Mouse (Mus musculus) thymus, postnatal 10 days (tissue): ENCODE measurements at regions not wholly inside any gene's neighbourhood (a gene's known extent, or its start where the extent isn't known, plus 50 kb on each side); places are given as distances from the start of the nearest gene placed in this dataset.

ENCODE experiments used
- DNase-seq, 2 experiments: peaks; one replicate each; pipeline ENCODE4 v3.0.0; 2021; ENCODE audit warnings: low spot score in 2 of 2

- peak in 1 of 2 experiments; percentile 5 for DNase-seq
These were observed 440.0 kb downstream of the Tns3 start for GRCm38 (mm10) chr11:8224366-8224765.

- no peak for DNase-seq
These were observed 443.7 kb downstream of the Tns3 start for GRCm38 (mm10) chr11:8220618-8221017.

- no peak for DNase-seq
These were observed 444.4 kb downstream of the Tns3 start for GRCm38 (mm10) chr11:8219911-8220310.

- DNase-seq = no peak
These were observed 448.7 kb downstream of the Tns3 start for GRCm38 (mm10) chr11:8215634-8216033.

GRCm38 (mm10) chr11:8214305-8214903 lies 449.9 kb downstream of the Tns3 start:
- DNase-seq = no peak

GRCm38 (mm10) chr11:8213130-8213529 lies 451.2 kb downstream of the Tns3 start:
- DNase-seq = no peak

GRCm38 (mm10) chr11:8212714-8213113 lies 451.6 kb downstream of the Tns3 start:
- DNase-seq = no peak

- no peak for DNase-seq
These were observed 455.3 kb downstream of the Tns3 start for GRCm38 (mm10) chr11:8209041-8209440.

- DNase-seq = no peak
These were observed 465.0 kb downstream of the Tns3 start for GRCm38 (mm10) chr11:8199293-8199692.
